Mouse (Mus musculus) lung, postnatal 4 days (tissue): ENCODE measurements around the gene Srr.

Experiments
- DNase-seq, 2 experiments: peaks; one replicate each; pipeline ENCODE4 v3.0.0; 2021

Srr gene

DNA sequence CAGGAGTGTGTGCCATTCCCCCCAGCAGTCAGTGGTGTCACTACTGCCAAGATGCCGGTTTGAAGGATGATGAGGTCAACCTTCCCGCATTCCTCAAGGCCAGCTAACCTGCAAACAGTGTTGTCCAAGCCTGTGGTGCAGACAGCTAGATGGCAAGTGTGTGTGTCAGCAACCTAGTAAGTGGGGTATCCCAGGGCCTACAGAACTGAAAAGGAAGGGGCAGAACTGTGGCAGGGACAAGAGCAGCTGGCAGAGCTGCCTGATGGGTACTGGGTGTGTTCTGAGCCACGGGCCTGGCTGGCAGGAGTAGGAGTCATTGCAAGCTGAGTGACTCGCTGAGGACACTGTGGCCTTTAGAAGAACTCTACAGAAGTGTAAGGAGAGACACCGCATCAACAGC is 63.6 kb downstream of the Srr start:
- DNase-seq = no peak

DNA sequence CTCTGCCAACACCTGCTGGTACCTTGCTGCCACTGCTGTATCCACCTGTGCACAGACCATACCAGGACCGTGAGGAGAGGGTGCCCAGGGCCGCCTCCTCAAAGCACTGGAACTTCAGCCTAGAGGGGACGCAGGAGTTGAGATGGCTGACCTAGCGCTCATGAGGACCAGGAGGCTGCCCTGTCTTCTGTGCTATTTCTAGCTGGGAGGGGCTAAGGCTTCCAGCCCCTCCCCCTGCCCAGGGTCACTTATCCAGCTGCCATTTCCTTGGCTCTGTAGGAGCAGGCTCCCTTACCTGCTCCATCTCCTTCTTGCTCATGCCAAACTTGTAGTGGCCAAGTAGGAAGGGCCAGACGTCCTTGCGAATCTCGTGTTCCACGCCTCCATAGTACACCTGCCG is 68.0 kb downstream of the Srr start:
- no peak for DNase-seq
